Mouse (Mus musculus) MEL (cell line): Measurements from ENCODE around the gene Cmtm3. TPM values are rescaled to one million over a fixed set of nuclear protein-coding genes. Genes with fewer than 3 reads are reported as not detected.

Experiments used
- DNase-seq: peaks from one replicate; pipeline ENCODE4 v3.0.0; 2011; ENCODE audit warnings: low read depth, low spot score
- H3K27ac ChIP-seq: 2 replicates; pipeline ENCODE4 v1.5.1; 2012; ENCODE audit warnings: low read depth, mild to moderate bottlenecking, control low read depth, low read length, moderate library complexity; ENCODE audit not compliant: control insufficient read depth
- H3K27me3 ChIP-seq, 2 experiments: fragments of 150-350 bp in 1 of 2; sonication (generic) in 1 of 2; 2 replicates each; pipeline ENCODE4 v1.6.1; 2012; ENCODE audit warnings: low read length in 2 of 2, mild to moderate bottlenecking in 2 of 2, improper control_type of control experiment in 1 of 2, moderate library complexity in 1 of 2; ENCODE audit not compliant: insufficient read depth in 2 of 2, control insufficient read depth in 1 of 2
- H3K36me3 ChIP-seq, 2 experiments: 2 replicates each; pipeline ENCODE4 v1.6.1; 2012 to 2014; ENCODE audit warnings: low read length in 2 of 2, improper control_type of control experiment in 1 of 2, inconsistent platforms in 1 of 2, mild to moderate bottlenecking in 1 of 2; ENCODE audit not compliant: insufficient read depth in 2 of 2, control insufficient read depth in 1 of 2
- H3K4me1 ChIP-seq, 2 experiments: fragments of 150-350 bp in 1 of 2; sonication (generic) in 1 of 2; 2 replicates each; pipeline ENCODE4 v1.6.1; 2012; ENCODE audit warnings: low read length in 2 of 2, improper control_type of control experiment in 1 of 2, mild to moderate bottlenecking in 1 of 2; ENCODE audit not compliant: insufficient read depth in 2 of 2, control insufficient read depth in 1 of 2
- H3K4me3 ChIP-seq, 2 experiments: fragments of 150-350 bp in 1 of 2; sonication (generic) in 1 of 2; 2 replicates each; pipeline ENCODE4 v1.5.1; 2012; ENCODE audit warnings: low read depth in 2 of 2, low read length in 2 of 2, mild to moderate bottlenecking in 2 of 2, moderate library complexity in 2 of 2, control low read depth in 1 of 2, improper control_type of control experiment in 1 of 2; ENCODE audit not compliant: control insufficient read depth in 1 of 2, insufficient read depth in 1 of 2
- H3K79me2 ChIP-seq: 2 replicates; pipeline ENCODE4 v1.6.1; 2012; ENCODE audit warnings: mild to moderate bottlenecking, low read length, moderate library complexity; ENCODE audit not compliant: control insufficient read depth, poor library complexity, insufficient read depth
- H3K9ac ChIP-seq: 2 replicates; pipeline ENCODE4 v1.6.1; 2012; ENCODE audit warnings: low read depth, mild to moderate bottlenecking, control low read depth, low read length, moderate library complexity; ENCODE audit not compliant: control insufficient read depth, poor library complexity, severe bottlenecking
- H3K9me3 ChIP-seq: fragments of 150-350 bp; sonication (generic); replicated peaks from 2 replicates; pipeline ENCODE4 v1.6.1; 2012; ENCODE audit warnings: mild to moderate bottlenecking, low read length, improper control_type of control experiment, moderate library complexity; ENCODE audit not compliant: insufficient read depth
- BHLHE40 ChIP-seq: IDR thresholded peaks from 2 replicates; pipeline ENCODE4 v1.6.1; 2012; ENCODE audit warnings: low read depth, mild to moderate bottlenecking, inconsistent platforms, low read length, improper control_type of control experiment, borderline replicate concordance
- CHD1 ChIP-seq: IDR thresholded peaks from 2 replicates; pipeline ENCODE4 v1.6.1; 2012; ENCODE audit warnings: low read depth, mild to moderate bottlenecking, inconsistent platforms, low read length, improper control_type of control experiment
- CHD2 ChIP-seq: IDR thresholded peaks from 2 replicates; pipeline ENCODE4 v1.6.1; 2011; ENCODE audit warnings: low read length, improper control_type of control experiment
- CTCF ChIP-seq, 3 experiments: IDR thresholded peaks in 2 of 3; conservative IDR thresholded peaks in 1 of 3; 2 replicates each; pipeline ENCODE4 v1.5.1; 2011 to 2012; ENCODE audit warnings: low read length in 3 of 3, low read depth in 2 of 3, mild to moderate bottlenecking in 2 of 3, improper control_type of control experiment in 1 of 3, inconsistent platforms in 1 of 3, mixed read lengths in 1 of 3, moderate library complexity in 1 of 3; ENCODE audit not compliant: control insufficient read depth in 1 of 3, insufficient read depth in 1 of 3, poor library complexity in 1 of 3, severe bottlenecking in 1 of 3
- E2F4 ChIP-seq: IDR thresholded peaks from 2 replicates; pipeline ENCODE4 v1.6.1; 2011; ENCODE audit warnings: low read depth, low read length, improper control_type of control experiment, borderline replicate concordance
- EP300 ChIP-seq, 2 experiments: IDR thresholded peaks; 2 replicates each; pipeline ENCODE4 v1.6.1; 2011; ENCODE audit warnings: improper control_type of control experiment in 2 of 2, low read length in 2 of 2, low read depth in 1 of 2, mild to moderate bottlenecking in 1 of 2
- ETS1 ChIP-seq: IDR thresholded peaks from 2 replicates; pipeline ENCODE4 v1.6.1; 2012; ENCODE audit warnings: low read depth, mild to moderate bottlenecking, inconsistent platforms, low read length, improper control_type of control experiment, moderate library complexity
- JUND ChIP-seq: IDR thresholded peaks from 2 replicates; pipeline ENCODE4 v1.6.1; 2011; ENCODE audit warnings: low read depth, mild to moderate bottlenecking, improper control_type of control experiment, low read length
- MAX ChIP-seq: IDR thresholded peaks from 2 replicates; pipeline ENCODE4 v1.6.1; 2011; ENCODE audit warnings: low read length, improper control_type of control experiment
- MYB ChIP-seq: IDR thresholded peaks from 2 replicates; pipeline ENCODE4 v1.6.1; 2011; ENCODE audit warnings: mild to moderate bottlenecking, low read depth, low read length, improper control_type of control experiment
- NELFE ChIP-seq: IDR thresholded peaks from 2 replicates; pipeline ENCODE4 v1.6.1; 2011; ENCODE audit warnings: low read depth, low read length, improper control_type of control experiment
- NRF1 ChIP-seq: IDR thresholded peaks from 2 replicates; pipeline ENCODE4 v1.6.1; 2014; ENCODE audit warnings: low read depth, mild to moderate bottlenecking, inconsistent platforms, low read length, improper control_type of control experiment, moderate library complexity; ENCODE audit not compliant: poor library complexity, insufficient read depth, severe bottlenecking
- POLR2A ChIP-seq, 2 experiments: IDR thresholded peaks; 2 replicates each; pipeline ENCODE4 v1.6.1; 2011 to 2012; ENCODE audit warnings: low read length in 2 of 2, mild to moderate bottlenecking in 2 of 2, control low read depth in 1 of 2, improper control_type of control experiment in 1 of 2, low read depth in 1 of 2, moderate library complexity in 1 of 2; ENCODE audit not compliant: control insufficient read depth in 1 of 2, insufficient read depth in 1 of 2, poor library complexity in 1 of 2
- RAD21 ChIP-seq: IDR thresholded peaks from 2 replicates; pipeline ENCODE4 v1.6.1; 2011; ENCODE audit warnings: mild to moderate bottlenecking, low read depth, low read length, improper control_type of control experiment
- SMC3 ChIP-seq: IDR thresholded peaks from 2 replicates; pipeline ENCODE4 v1.6.1; 2011; ENCODE audit warnings: low read depth, low read length, improper control_type of control experiment
- ZKSCAN1 ChIP-seq: IDR thresholded peaks from 2 replicates; pipeline ENCODE4 v1.6.1; 2012; ENCODE audit warnings: low read depth, mild to moderate bottlenecking, inconsistent platforms, low read length, improper control_type of control experiment, moderate library complexity
- ZNF384 ChIP-seq: IDR thresholded peaks from 2 replicates; pipeline ENCODE4 v1.6.1; 2012; ENCODE audit warnings: low read depth, mild to moderate bottlenecking, inconsistent platforms, low read length, improper control_type of control experiment
- polyA plus RNA-seq, 2 experiments: library from polyadenylated mRNA; stranded (reverse) in 1 of 2; unstranded in 1 of 2; fragments of >175 nt in 1 of 2; fragments of >200 nt in 1 of 2; gene quantifications; 2 replicates each; pipeline versions ENCODE4 v1.2.1 to v1.2.4; 2012; ENCODE audit warnings: low replicate concordance in 2 of 2, low read depth in 1 of 2; ENCODE audit not compliant: insufficient read length in 2 of 2, insufficient read depth in 1 of 2, missing spikeins in 1 of 2
- total RNA-seq: library from RNA; depleted of rRNA; stranded (reverse); fragments of 300-350 nt; gene quantifications from 2 replicates; pipeline ENCODE4 v1.2.3, GENCODE M21; 2012

The Cmtm3 gene
- total and polyA plus RNA-seq, 3 experiments, result 17.9 to 56.3 TPM; not detected in 1

DNA sequence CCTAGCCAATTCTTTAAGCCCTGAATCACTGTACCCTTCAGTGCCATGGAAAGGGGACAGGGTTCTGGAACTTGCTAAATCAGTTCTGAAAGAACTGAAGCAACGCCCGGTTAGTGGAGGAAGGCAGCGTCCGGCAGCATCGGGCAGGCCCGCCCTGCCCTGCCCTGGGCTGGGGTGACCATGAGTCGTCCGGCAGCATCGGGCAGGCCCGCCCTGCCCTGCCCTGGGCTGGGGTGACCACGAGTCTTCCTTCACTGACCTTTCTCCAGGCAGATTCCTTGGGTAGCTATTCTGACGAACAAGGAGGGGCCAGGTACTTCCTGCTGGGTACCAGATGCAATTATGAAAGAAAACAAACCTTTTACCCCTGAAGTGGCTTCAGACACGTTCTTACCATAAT is 10.8 kb downstream of the Cmtm3 start:
- no peaks in the 10 kb centered on the region for H3K79me2 ChIP-seq
- TF ChIP-seq MAX (no peak), E2F4 (no peak), JUND (no peak), NRF1 (no peak), CTCF (IDR thresholded peaks at IDR 0.05 in 2 of 3, conservative IDR thresholded peaks at IDR 0.05 in 1 of 3; ENCODE audit: control insufficient read depth in 1 of 3, insufficient read depth in 1 of 3, low read depth in 2 of 3, low read length in 3 of 3, poor library complexity in 1 of 3, severe bottlenecking in 1 of 3) (no peak), RAD21 (no peak), ZKSCAN1 (no peak), ETS1 (no peak), ZNF384 (no peak), CHD2 (no peak), CHD1 (no peak), BHLHE40 (no peak), POLR2A (IDR thresholded peaks at IDR 0.05; ENCODE audit: control insufficient read depth in 1 of 2, insufficient read depth in 1 of 2, low read depth in 1 of 2, low read length in 2 of 2, poor library complexity in 1 of 2) (no peak), NELFE (no peak), MYB (no peak), EP300 (IDR thresholded peaks at IDR 0.05; ENCODE audit: low read depth in 1 of 2, low read length in 2 of 2) (no peak)
- no peak for DNase-seq
- no peak overlapping the region for H3K27ac ChIP-seq
- H3K4me3 ChIP-seq, result no peak overlapping the region
- no peaks in the 10 kb centered on the region for H3K27me3 ChIP-seq
- H3K9me3 ChIP-seq, result no peaks in the 10 kb centered on the region
- no peak overlapping the region for H3K9ac ChIP-seq
- no peaks in the 10 kb centered on the region for H3K4me1 ChIP-seq
- no peaks in the 10 kb centered on the region for H3K36me3 ChIP-seq

DNA sequence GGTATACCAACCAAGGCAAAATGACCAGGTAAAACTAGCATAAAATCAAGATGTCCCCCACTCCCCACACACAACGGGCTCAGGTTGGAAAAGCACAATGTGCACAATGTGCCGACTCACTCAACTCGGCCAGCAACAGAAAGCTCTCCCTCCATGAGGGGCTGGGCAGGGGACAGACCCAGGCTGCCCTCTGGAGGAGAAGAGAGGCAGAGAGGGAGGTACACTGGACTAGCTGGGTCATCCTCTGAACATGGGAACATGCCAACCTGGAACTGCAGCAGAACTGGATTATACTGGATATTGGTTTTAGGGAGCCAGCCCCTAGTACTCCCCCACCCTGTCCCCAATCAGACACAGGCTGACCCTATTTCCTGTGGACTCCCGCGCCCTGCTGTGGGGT is 14.0 kb downstream of the Cmtm3 start:
- Histone ChIP-seq H3K27me3 (no peaks in the 10 kb centered on the region), H3K9ac (no peak overlapping the region), H3K79me2 (no peaks in the 10 kb centered on the region), H3K9me3 (no peaks in the 10 kb centered on the region), H3K4me1 (no peaks in the 10 kb centered on the region), H3K27ac (no peak overlapping the region), H3K4me3 (no peak overlapping the region), H3K36me3 (no peaks in the 10 kb centered on the region)
- TF ChIP-seq E2F4, result no peak
- 0 out of 2 replicates have a peak, but pooled peaks have one; percentile 7 for TF ChIP-seq RAD21
- TF ChIP-seq CTCF (IDR thresholded peaks at IDR 0.05 in 2 of 3, conservative IDR thresholded peaks at IDR 0.05 in 1 of 3; ENCODE audit: control insufficient read depth in 1 of 3, insufficient read depth in 1 of 3, low read depth in 2 of 3, low read length in 3 of 3, poor library complexity in 1 of 3, severe bottlenecking in 1 of 3), result peak in 2 of 3 experiments; percentile 25 to 32; a peak in 3 of 6 replicates
- TF ChIP-seq BHLHE40, result no peak
- TF ChIP-seq ETS1, result no peak
- TF ChIP-seq SMC3, result peak; percentile 17; the same call in 1 of the 2 replicates
- DNase-seq, result no peak
